Mouse (Mus musculus): ENCODE measurements around the gene Zfp691.

- TF ChIP-seq CTCF (IDR thresholded peaks at IDR 0.05; ENCODE audit: control insufficient read depth, insufficient read depth, insufficient replicate concordance, low read depth, low read length): no peak
- TF ChIP-seq POLR2A (IDR thresholded peaks at IDR 0.05; ENCODE audit: control insufficient read depth, low read depth, low read length): peak; percentile 44; the same call in 1 of the 2 replicates
Observed at GRCm38 (mm10) chr4:119138171-119138570, 35.8 kb downstream of the Zfp691 start.
